Mouse (Mus musculus) frontal cortex, postnatal 10 days (tissue): ENCODE data around the gene Gm10961.

Source experiments
- DNase-seq, 2 experiments: peaks; one replicate each; pipeline ENCODE4 v3.0.0; 2022; ENCODE audit warnings: low spot score in 2 of 2, mixed read lengths in 1 of 2

The Gm10961 gene

DNA sequence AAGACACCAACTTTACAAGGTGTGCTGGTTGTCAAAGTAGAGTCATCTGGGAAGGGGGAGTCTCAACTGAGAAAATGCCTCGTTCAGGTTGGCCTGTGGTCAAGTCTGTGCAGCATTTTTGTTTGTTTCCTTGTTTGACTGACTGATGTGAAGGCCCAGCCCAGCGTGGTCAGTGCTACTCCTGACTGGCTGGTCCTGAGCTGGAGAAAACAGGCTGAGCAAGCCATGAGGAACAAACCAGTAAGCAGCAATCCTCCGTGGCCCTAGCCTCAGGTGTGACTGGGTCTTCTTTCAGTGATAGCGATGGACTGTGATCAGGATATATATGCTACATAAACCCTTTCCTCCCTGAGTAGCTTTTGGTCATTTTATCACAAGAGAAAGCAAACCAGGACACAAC, 25.8 kb downstream of the Gm10961 start:
- no peak for DNase-seq

DNA sequence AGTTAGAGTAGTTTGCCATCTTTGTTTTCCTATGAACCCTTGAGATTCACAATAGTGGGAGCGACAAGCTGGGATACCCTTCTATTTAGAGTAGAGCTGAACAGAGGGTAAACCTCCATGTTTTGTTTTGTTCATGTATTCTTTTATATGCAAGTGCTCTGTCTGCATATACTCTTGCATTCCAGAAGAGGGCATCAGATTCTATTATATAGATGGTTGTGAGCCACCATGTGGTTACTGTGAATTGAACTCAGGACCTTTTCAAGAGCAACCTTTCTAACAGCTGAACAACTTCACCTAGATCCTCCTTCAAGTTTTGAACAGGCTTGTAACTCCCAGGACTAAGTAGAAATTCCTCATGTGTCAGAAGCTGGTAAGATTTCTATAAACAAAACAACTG, 27.9 kb downstream of the Gm10961 start:
- no peak for DNase-seq

GRCm38 (mm10) chr3:107664641-107665040, 33.5 kb downstream of the Gm10961 start:
- DNase-seq: no peak

- no peak for DNase-seq
Measured at GRCm38 (mm10) chr3:107667426-107667825, 36.3 kb downstream of the Gm10961 start.

GRCm38 (mm10) chr3:107668786-107669185, 37.7 kb downstream of the Gm10961 start:
- no peak for DNase-seq

DNA sequence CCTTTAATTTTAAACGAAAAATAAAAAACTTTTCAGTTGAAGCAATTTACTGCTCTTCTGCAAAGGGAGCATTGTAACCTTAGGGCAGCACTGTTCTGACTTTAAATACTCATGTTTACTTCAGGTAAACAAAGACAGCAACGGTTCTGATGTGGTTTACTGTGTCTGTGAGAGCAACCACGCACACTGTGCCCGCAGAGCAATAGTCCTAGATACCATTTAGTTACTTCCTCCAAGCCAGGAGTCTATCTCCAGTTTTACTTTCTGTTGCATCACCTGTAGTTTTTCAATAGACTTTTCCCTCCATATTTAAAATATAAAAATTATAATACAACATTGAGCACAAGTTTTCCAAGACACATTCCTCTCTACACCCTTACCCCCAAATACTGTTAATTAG, 39.4 kb downstream of the Gm10961 start:
- DNase-seq: no peak

DNA sequence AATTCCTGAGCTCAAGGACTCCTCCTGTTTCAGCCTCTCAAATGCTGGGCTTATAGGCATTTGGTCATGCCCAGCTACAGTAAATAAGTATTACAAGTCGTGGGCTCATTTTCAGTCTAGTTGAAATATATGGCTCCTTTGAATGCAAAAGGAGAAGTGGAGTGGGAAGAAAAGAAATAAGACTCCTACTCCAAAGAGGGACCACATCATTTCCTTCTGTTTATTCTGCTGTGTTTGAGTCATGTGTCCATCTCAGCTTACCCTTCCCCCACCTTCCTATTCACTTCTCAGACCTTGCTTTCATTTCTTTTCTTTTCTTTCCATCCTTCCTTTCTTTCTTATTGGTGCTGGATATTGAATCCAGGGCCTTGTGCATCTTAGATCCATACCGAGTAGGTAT, 40.4 kb downstream of the Gm10961 start:
- no peak for DNase-seq

DNA sequence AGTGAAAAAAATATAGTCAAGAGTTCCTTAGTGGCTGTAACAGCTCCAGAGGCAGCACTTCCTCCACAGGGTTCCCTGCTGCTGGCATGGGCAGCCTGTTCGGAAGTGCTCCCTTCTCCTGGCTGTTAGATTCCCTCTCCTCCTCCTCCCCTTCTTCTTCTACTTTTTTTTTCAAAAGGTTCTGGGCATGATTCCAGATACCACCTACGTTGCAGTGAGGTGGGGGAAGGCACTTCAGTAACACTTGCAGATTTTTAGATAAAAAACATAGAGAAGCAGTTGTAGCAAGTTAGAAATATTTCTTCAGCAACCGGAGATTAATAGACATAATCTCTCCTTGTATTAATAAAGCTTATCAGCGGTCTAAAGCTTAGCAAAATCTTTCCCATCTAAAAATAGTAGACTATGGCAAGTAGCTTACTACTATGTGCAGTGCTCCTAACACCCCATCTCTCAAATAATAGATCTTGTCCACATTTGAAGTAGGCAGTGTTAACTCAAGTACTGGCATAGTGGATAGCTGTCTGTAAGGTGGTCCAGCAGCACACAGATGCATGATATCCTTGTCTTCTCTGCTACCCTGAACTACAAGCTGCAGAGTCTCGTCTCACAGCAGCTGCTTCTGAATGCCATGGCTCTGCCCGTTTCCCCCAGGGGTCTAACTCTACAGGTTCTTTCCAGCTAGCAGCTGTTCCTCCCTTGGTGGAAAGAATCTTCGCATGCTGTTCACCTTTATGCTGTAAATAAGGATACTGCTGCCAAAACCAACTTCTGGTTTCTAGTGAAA, 49.9 kb downstream of the Gm10961 start:
- DNase-seq: peak; percentile 42 to 59
